Mouse (Mus musculus) lung, embryonic 15.5 days (tissue): ENCODE data around the gene Krt6a. TPM values are rescaled to one million over a fixed set of nuclear protein-coding genes. Genes with fewer than 3 reads are reported as not detected.

ENCODE experiments used
- ATAC-seq: fragments of 200-750 bp; cut with Nextera tagmentation; 2 replicates; pipeline ENCODE4 v1.8.0; 2017; ENCODE audit warnings: moderate number of reproducible peaks, borderline replicate concordance; ENCODE audit not compliant: low FRiP score, low TSS enrichment; ENCODE audit errors: extremely low read depth
- H3K27ac ChIP-seq: fragments of 300-500 bp; sonication (generic); 2 replicates; pipeline ENCODE4 v1.5.1; 2015; ENCODE audit warnings: moderate library complexity, mild to moderate bottlenecking, inconsistent platforms
- H3K27me3 ChIP-seq: fragments of 300-500 bp; sonication (generic); 2 replicates; pipeline ENCODE4 v1.6.1; 2015; ENCODE audit warnings: inconsistent platforms
- H3K36me3 ChIP-seq: fragments of 300-500 bp; sonication (generic); 2 replicates; pipeline ENCODE4 v1.6.1; 2015; ENCODE audit warnings: inconsistent platforms
- H3K4me1 ChIP-seq: fragments of 300-500 bp; sonication (generic); 2 replicates; pipeline ENCODE4 v1.6.1; 2015; ENCODE audit warnings: inconsistent platforms
- H3K4me2 ChIP-seq: fragments of 300-500 bp; sonication (generic); 2 replicates; pipeline ENCODE4 v1.6.1; 2015; ENCODE audit warnings: inconsistent platforms, mild to moderate bottlenecking, moderate library complexity
- H3K4me3 ChIP-seq: fragments of 300-500 bp; sonication (generic); 2 replicates; pipeline ENCODE4 v1.5.1; 2015; ENCODE audit warnings: mild to moderate bottlenecking, inconsistent platforms
- H3K9ac ChIP-seq: fragments of 300-500 bp; sonication (generic); 2 replicates; pipeline ENCODE4 v1.6.1; 2015; ENCODE audit warnings: inconsistent platforms
- H3K9me3 ChIP-seq: fragments of 300-500 bp; sonication (generic); 2 replicates; pipeline ENCODE4 v1.6.1; 2016; ENCODE audit warnings: inconsistent platforms
- WGBS: fragments of 180-500 bp; shearing (Covaris S2); methylation state at CpG from one replicate; pipeline ENCODE4 v1.1.7; 2015; 5-methylcytosine and 5-hydroxymethylcytosine counted together
- polyA plus RNA-seq: library from polyadenylated mRNA; unstranded; fragments of >200 nt; fragmentation: Nextera tagmentation; extraction: Ambion mirVana; gene quantifications from 2 replicates; pipeline ENCODE4 v1.2.1, GENCODE M21; 2015

Krt6a gene
- 0.39 and 1.5 TPM in 2 replicates for polyA plus RNA-seq

DNA sequence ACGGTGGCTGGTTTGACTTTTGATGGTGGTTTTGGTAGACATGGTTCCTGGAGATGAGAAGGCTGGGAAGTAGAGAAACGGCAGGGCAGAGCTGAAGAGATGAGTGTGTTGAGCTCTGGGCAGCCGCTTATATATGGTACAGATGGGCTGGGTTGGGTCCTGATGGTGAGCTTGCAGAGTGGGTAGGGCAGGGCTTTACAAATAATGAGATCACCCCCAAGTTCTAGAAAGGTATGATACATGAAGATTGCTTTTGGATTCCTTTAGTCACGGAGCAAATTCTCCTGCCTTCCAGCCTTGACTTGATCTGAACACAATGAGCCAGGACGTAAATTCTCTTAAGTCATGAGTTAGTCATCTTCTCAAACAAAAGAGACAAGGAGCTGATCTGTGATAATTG lies at the start of gene Krt6a:
TSS of gene Krt6a (minus strand) at position 101 of the 400 bp plus-strand sequence.
- 73% methylated on average over 5 of the region's 5 CpGs for WGBS
- H3K27me3 ChIP-seq: no peaks in the 10 kb centered on the region
- no peak within 1 kb of the TSS for H3K4me3 ChIP-seq
- H3K36me3 ChIP-seq: no peaks in the 10 kb centered on the region
- no peaks in the 10 kb centered on the region for H3K4me1 ChIP-seq
- H3K9me3 ChIP-seq: no peaks in the 10 kb centered on the region
- ATAC-seq: no peak
- no peak within 1 kb of the TSS for H3K9ac ChIP-seq
- H3K4me2 ChIP-seq: no peak within 1 kb of the TSS
- H3K27ac ChIP-seq: no peak within 1 kb of the TSS

GRCm38 (mm10) chr15:101742711-101743110 lies 48.6 kb upstream of the Krt6a start, which contains the start of gene Krt71:
Gene Krt71 (minus strand): TSS chr15:101743109.
- ATAC-seq: no peak
- Histone ChIP-seq H3K27ac (no peak within 1 kb of the TSS), H3K4me2 (no peak within 1 kb of the TSS), H3K4me1 (no peaks in the 10 kb centered on the region), H3K9me3 (no peaks in the 10 kb centered on the region), H3K4me3 (no peak within 1 kb of the TSS), H3K27me3 (peaks cover 5% of the 10 kb centered on the region; the same call in 1 of the 2 replicates), H3K9ac (no peak within 1 kb of the TSS), H3K36me3 (no peaks in the 10 kb centered on the region)
- 52% methylated on average over 14 of the region's 14 CpGs for WGBS

- Histone ChIP-seq H3K9me3 (no peaks in the 10 kb centered on the region), H3K27me3 (peaks cover 5% of the 10 kb centered on the region; the same call in 1 of the 2 replicates), H3K36me3 (no peaks in the 10 kb centered on the region), H3K4me2 (no peak overlapping the region), H3K4me1 (no peaks in the 10 kb centered on the region), H3K27ac (no peak overlapping the region), H3K4me3 (no peak overlapping the region), H3K9ac (no peak overlapping the region)
- WGBS: 46% methylated on average over 7 of the region's 7 CpGs
- no peak for ATAC-seq
Observed at GRCm38 (mm10) chr15:101737786-101738185, 43.7 kb upstream of the Krt6a start.

DNA sequence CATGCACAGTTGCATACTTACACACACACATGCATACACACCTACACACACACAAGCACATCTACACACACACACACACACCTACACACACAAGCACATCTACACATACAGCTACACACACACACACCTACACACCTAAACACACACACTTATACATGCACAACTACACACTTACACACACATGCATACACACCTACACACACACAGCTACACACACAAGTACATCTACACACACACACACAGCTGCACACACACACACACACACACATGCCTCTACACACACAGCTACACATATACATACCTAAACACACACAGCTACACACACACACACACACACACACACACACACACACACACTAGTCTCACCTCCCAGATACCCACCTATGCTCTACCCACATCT lies 36.5 kb upstream of the Krt6a start:
- no peak overlapping the region for H3K4me3 ChIP-seq
- no peak overlapping the region for H3K27ac ChIP-seq
- no peak overlapping the region for H3K9ac ChIP-seq
- no peaks in the 10 kb centered on the region for H3K27me3 ChIP-seq
- H3K4me1 ChIP-seq: no peaks in the 10 kb centered on the region
- no peak for ATAC-seq
- H3K36me3 ChIP-seq: no peaks in the 10 kb centered on the region
- no peaks in the 10 kb centered on the region for H3K9me3 ChIP-seq
- no peak overlapping the region for H3K4me2 ChIP-seq

GRCm38 (mm10) chr15:101724686-101725085 lies 30.6 kb upstream of the Krt6a start:
- no peak for ATAC-seq
- Histone ChIP-seq H3K9ac (no peak overlapping the region), H3K4me3 (no peak overlapping the region), H3K27ac (no peak overlapping the region), H3K9me3 (no peaks in the 10 kb centered on the region), H3K4me2 (no peak overlapping the region), H3K27me3 (no peaks in the 10 kb centered on the region), H3K36me3 (no peaks in the 10 kb centered on the region), H3K4me1 (no peaks in the 10 kb centered on the region)
- 28% methylated on average over 5 of the region's 5 CpGs for WGBS

- Histone ChIP-seq H3K9me3 (no peaks in the 10 kb centered on the region), H3K9ac (no peak overlapping the region), H3K4me1 (no peaks in the 10 kb centered on the region), H3K4me3 (no peak overlapping the region), H3K27me3 (no peaks in the 10 kb centered on the region), H3K27ac (no peak overlapping the region), H3K4me2 (no peak overlapping the region), H3K36me3 (no peaks in the 10 kb centered on the region)
- 79% methylated on average over 3 of the region's 3 CpGs for WGBS
- ATAC-seq: no peak
Observed at GRCm38 (mm10) chr15:101715831-101716230, 21.7 kb upstream of the Krt6a start.

DNA sequence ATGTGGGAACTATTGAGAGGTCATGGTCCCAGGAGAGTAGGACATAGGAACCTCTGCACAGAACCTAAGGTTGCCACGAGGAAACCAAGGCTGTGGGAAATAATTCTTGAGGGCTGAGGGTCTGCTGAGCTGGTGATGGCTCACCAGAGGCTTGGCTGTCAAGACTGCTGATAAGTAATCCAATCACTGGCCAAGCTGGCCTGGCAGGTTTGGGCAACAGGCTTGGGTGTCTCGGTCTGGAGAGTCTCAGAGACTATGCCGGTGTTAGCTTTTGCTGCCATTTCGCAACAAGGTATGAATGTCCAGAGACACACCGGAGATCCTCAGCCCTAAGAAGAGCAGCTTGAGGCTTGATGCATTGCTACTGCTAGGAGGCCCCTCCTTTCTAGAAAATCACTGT lies 20.2 kb upstream of the Krt6a start:
- ATAC-seq: no peak
- Histone ChIP-seq H3K27me3 (no peaks in the 10 kb centered on the region), H3K4me3 (no peak overlapping the region), H3K9ac (no peak overlapping the region), H3K27ac (no peak overlapping the region), H3K9me3 (no peaks in the 10 kb centered on the region), H3K4me1 (no peaks in the 10 kb centered on the region), H3K36me3 (no peaks in the 10 kb centered on the region), H3K4me2 (no peak overlapping the region)
- WGBS: 44% methylated on average over 5 of the region's 5 CpGs

DNA sequence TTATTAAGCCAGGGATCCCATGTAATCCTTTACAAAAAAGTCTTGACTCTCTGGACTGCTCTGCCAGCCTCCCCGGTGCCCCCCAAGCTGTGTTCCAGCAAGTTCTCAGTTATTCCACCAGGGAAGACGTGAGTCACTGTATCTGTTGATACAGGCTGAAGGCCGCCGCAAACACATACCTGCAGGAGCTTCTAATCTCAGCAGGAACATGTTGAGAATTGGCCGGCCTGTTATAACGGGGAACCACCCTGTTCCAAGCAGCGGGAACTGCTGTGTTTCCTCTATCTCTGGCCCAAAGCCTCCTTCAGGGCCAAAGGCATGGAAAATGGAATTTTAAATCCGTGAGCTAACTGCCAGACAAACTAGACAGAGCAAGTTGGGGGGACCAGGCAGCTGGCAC lies 19.6 kb upstream of the Krt6a start:
- Histone ChIP-seq H3K27me3 (no peaks in the 10 kb centered on the region), H3K4me3 (no peak overlapping the region), H3K9ac (no peak overlapping the region), H3K4me1 (no peaks in the 10 kb centered on the region), H3K27ac (no peak overlapping the region), H3K9me3 (no peaks in the 10 kb centered on the region), H3K4me2 (no peak overlapping the region), H3K36me3 (no peaks in the 10 kb centered on the region)
- WGBS: 70% methylated on average over 8 of the region's 8 CpGs
- no peak for ATAC-seq

DNA sequence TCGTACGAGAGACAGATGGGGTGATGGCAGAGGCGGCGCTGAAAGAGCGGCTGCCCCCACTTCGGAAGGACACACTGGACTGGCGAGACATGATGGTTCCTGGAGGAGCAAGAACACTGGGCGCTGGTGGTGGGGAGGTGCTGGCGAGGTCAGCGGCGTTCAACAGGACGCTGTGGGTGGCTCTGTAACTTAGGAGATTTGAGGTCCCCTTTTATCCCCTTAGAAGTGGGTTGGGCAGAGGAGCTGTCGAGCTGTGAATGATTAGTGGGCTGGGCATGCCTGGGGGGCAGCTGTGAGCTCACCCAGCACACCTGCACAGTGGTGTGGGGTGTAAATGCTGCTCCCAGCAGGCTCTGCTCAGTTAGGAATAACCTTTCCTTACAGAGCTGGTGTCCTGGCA lies 18.6 kb upstream of the Krt6a start, which contains the start of gene Krt5:
TSS of gene Krt5 (minus strand) at position 179 of the 400 bp plus-strand sequence.
- H3K4me2 ChIP-seq: no peak within 1 kb of the TSS
- no peak within 1 kb of the TSS for H3K4me3 ChIP-seq
- H3K9me3 ChIP-seq: no peaks in the 10 kb centered on the region
- no peak for ATAC-seq
- H3K36me3 ChIP-seq: no peaks in the 10 kb centered on the region
- H3K27me3 ChIP-seq: no peaks in the 10 kb centered on the region
- no peak within 1 kb of the TSS for H3K27ac ChIP-seq
- H3K4me1 ChIP-seq: no peaks in the 10 kb centered on the region
- no peak within 1 kb of the TSS for H3K9ac ChIP-seq
- WGBS: 41% methylated on average over 13 of the region's 13 CpGs

DNA sequence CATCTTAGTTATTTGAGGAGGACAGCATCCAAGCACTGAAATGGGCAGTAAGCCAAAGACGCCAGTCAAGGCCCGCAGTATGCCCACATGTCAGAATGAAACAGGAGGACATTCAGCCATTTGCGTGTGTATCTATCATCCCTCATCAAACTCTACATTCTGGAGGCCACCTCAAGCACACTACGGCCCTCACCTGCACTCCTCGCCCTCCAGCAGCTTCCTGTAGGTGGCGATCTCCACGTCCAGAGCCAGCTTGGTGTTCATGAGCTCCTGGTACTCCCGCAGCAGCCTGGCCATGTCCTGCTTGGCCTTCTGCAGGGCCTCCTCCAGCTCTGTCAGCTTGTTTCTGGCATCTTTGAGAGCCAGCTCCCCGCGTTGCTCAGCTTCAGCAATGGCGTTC lies 14.6 kb upstream of the Krt6a start:
- Histone ChIP-seq H3K4me3 (no peak overlapping the region), H3K27ac (no peak overlapping the region), H3K36me3 (no peaks in the 10 kb centered on the region), H3K4me1 (no peaks in the 10 kb centered on the region), H3K9ac (no peak overlapping the region), H3K4me2 (no peak overlapping the region), H3K9me3 (no peaks in the 10 kb centered on the region), H3K27me3 (no peaks in the 10 kb centered on the region)
- ATAC-seq: no peak
- 53% methylated on average over 11 of the region's 11 CpGs for WGBS

- H3K27me3 ChIP-seq: no peaks in the 10 kb centered on the region
- H3K36me3 ChIP-seq: no peaks in the 10 kb centered on the region
- H3K4me2 ChIP-seq: no peak overlapping the region
- H3K9ac ChIP-seq: no peak overlapping the region
- 63% methylated on average over 9 of the region's 9 CpGs for WGBS
- H3K4me3 ChIP-seq: no peak overlapping the region
- no peak for ATAC-seq
- no peaks in the 10 kb centered on the region for H3K9me3 ChIP-seq
- no peaks in the 10 kb centered on the region for H3K4me1 ChIP-seq
- H3K27ac ChIP-seq: no peak overlapping the region
Observed at GRCm38 (mm10) chr15:101707454-101707853, 13.3 kb upstream of the Krt6a start.

GRCm38 (mm10) chr15:101704066-101704465 lies 10.0 kb upstream of the Krt6a start:
- no peaks in the 10 kb centered on the region for H3K9me3 ChIP-seq
- no peaks in the 10 kb centered on the region for H3K27me3 ChIP-seq
- ATAC-seq: no peak
- no peak overlapping the region for H3K27ac ChIP-seq
- H3K36me3 ChIP-seq: no peaks in the 10 kb centered on the region
- H3K4me1 ChIP-seq: no peaks in the 10 kb centered on the region
- no peak overlapping the region for H3K4me3 ChIP-seq
- H3K4me2 ChIP-seq: no peak overlapping the region
- 64% methylated on average over 4 of the region's 4 CpGs for WGBS
- no peak overlapping the region for H3K9ac ChIP-seq

DNA sequence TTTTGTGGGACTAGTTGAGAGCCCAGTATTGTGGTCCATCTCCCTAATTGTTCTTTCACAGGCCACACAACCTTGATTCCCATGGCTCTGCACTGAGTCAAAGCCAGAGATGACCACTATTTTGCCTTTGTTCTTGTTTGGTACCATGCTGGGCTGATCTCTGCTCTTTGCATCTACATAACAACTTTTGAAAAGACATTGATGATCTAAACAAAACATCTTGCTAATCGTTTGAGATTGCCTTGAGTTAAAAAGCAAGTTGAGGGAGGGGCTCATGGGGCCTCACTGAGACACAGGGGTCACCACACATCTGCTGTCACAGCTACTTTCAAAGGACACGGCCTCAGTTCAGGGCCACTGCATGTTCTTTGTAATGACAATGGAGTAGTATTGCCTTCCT lies 8.3 kb upstream of the Krt6a start:
- H3K4me1 ChIP-seq: no peaks in the 10 kb centered on the region
- no peak for ATAC-seq
- no peaks in the 10 kb centered on the region for H3K36me3 ChIP-seq
- no peak overlapping the region for H3K4me3 ChIP-seq
- H3K4me2 ChIP-seq: no peak overlapping the region
- no peaks in the 10 kb centered on the region for H3K9me3 ChIP-seq
- 24% methylated on average over 2 of the region's 2 CpGs for WGBS
- no peak overlapping the region for H3K9ac ChIP-seq
- H3K27me3 ChIP-seq: no peaks in the 10 kb centered on the region
- no peak overlapping the region for H3K27ac ChIP-seq
